Mouse (Mus musculus) ovary, adult 18-20 months (tissue): ENCODE data around the gene 2900026A02Rik.

Source experiments
- DNase-seq: peaks from one replicate; pipeline ENCODE4 v3.0.0; 2022; ENCODE audit warnings: low spot score, mixed read lengths

2900026A02Rik gene

GRCm38 (mm10) chr5:113147994-113148471 lies 73.0 kb downstream of the 2900026A02Rik start:
- DNase-seq: no peak

- DNase-seq: no peak
Observed at GRCm38 (mm10) chr5:113146656-113147055, 74.4 kb downstream of the 2900026A02Rik start.

GRCm38 (mm10) chr5:113145171-113145570 lies 75.9 kb downstream of the 2900026A02Rik start:
- no peak for DNase-seq

DNA sequence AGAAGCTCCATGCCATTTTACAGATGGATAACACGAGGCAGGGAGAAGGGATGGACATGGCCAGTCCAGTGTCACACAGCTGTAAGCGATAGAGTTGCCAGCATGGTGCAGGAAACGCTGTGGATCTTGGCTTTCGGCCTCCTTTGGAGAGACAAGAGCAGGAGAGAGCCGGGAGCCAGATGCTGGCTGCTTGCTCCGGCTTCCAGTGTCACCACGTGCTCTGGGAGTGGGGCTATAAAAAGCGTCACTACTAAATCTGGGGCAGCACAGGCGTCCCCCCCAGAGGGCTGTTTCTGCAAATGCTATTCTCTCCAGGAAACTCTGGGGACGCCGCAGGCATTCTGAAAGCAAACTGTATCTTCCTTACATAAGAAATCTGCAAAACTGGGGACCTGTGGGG lies 78.5 kb downstream of the 2900026A02Rik start:
- DNase-seq: no peak

DNA sequence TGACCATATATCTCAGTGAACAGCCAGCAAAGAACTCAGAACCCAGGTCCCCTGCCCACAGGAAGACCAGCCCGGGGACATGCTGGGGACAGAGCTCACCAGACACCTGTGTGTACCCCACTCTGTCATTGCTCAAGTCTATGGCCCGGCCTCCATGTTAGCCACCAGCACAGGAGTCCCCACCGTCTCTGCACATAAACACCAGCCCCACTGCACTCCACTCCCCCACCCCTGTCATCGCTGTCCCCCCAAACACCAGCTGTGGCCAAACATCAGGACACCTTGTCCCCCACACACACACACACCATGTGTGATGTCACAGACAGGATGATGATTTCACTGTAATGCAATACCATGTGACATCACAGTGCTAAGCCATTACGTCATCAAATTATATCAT lies 79.0 kb downstream of the 2900026A02Rik start:
- no peak for DNase-seq

GRCm38 (mm10) chr5:113140872-113141271 lies 80.2 kb downstream of the 2900026A02Rik start:
- DNase-seq: no peak

GRCm38 (mm10) chr5:113140051-113140450 lies 81.0 kb downstream of the 2900026A02Rik start:
- DNase-seq: no peak

- no peak for DNase-seq
Observed at GRCm38 (mm10) chr5:113139064-113139726, 81.8 kb downstream of the 2900026A02Rik start.

DNA sequence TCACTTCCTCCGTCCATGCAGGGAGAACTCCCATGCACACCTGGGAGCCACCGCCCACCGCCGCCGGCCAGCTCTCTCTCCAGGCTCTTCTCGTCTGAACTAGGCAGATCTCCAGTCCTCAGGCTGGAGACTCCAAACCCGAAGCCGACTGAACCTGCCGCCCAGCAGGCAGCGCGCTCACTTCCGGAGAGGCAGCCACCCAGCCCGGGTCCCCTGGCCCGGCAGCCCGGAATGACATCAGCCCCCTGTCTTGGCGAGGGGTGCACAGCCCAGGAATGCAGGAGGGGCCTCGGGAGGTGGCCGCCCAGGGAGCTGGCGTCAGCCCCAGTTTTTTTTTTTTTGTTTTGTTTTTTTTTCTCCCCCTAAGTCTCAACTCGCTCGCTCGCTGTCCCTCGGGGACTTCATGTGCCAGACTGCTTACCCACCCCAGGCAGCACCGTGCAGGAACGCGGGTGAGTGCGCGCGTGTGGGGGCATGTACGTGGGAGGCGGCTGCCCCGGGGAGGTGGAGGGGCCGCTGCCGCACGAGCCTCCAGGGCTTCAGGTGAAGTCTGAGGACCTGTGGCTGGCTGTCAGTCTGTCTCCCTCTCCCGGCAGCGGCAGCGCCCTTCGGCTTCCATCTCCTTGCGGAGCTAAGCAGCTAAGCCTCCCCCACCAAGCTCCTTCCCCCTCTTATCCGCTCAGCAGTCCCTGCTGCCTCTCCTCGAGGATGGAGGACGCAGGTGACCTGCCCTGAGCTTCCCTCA lies 82.5 kb downstream of the 2900026A02Rik start:
- DNase-seq: no peak

- DNase-seq: no peak
Observed at GRCm38 (mm10) chr5:113137691-113138318, 83.2 kb downstream of the 2900026A02Rik start.

- DNase-seq: no peak
Observed at GRCm38 (mm10) chr5:113136951-113137487, 84.0 kb downstream of the 2900026A02Rik start.

GRCm38 (mm10) chr5:113135513-113135912 lies 85.5 kb downstream of the 2900026A02Rik start:
- no peak for DNase-seq

GRCm38 (mm10) chr5:113133722-113134710 lies 87.0 kb downstream of the 2900026A02Rik start:
- DNase-seq: no peak

DNA sequence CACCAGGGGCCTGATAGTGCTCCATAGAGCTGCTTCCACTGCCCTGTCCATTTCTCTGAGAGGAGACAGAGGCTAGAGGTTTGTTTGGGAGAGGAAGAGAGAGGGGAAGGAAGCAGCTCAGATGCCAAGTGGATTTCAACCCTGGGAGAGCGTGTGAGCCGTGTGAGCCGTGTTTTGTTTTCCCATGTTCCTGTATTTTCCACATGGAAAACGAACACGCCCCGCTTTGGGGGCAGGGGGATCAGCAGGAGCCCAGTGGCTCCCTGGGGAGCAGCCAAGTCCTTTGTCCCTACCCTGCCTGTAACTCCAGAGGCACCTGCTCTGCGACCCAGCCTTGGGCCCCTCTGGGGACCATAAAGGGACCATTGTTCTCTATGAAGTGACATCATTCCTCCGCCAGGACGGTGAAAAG lies 88.0 kb downstream of the 2900026A02Rik start:
- DNase-seq: no peak

- no peak for DNase-seq
Observed at GRCm38 (mm10) chr5:113132635-113133041, 88.4 kb downstream of the 2900026A02Rik start.

- DNase-seq: no peak
Observed at GRCm38 (mm10) chr5:113128426-113128825, 92.6 kb downstream of the 2900026A02Rik start.

DNA sequence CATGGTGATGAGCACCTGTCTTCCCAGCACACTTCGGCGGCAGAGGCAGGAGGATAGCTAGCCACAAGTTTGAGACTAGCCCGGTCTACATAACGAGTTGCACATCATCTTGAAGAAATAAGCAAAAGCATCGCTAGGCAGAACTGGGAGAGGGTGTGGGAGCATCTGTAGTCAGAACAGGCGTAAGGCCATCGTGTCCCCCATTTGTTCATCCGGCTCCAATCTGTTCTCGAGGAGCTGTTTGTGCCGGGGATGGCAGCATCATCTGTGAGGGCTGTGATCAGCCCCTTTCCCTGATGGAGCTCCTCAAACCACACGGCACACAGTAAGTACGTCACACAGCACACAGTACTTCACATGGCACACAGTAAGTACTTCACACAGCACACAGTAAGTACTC lies 94.6 kb downstream of the 2900026A02Rik start:
- DNase-seq: no peak

- no peak for DNase-seq
Observed at GRCm38 (mm10) chr5:113123693-113124092, 97.3 kb downstream of the 2900026A02Rik start.

GRCm38 (mm10) chr5:113122326-113123054 lies 98.5 kb downstream of the 2900026A02Rik start:
- DNase-seq: no peak

DNA sequence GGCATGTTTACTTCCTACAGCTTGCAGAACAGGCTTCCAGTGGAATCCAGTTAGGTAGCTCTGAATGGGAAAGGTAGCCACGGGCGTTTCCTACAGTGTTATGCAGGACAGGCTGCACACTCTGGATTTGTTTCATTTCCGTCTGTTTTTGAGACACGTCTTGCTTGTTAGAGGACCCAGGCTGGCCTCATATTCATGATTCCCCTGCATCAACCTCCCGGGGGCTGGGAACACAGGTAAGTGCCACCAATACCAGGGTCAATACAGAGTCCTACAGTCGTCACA lies 99.5 kb downstream of the 2900026A02Rik start:
- DNase-seq: no peak
